Mouse (Mus musculus) cerebellum, adult 2 months (tissue): ENCODE data around the gene Hinfp.

ENCODE experiments used
- CTCF ChIP-seq: fragments of 200-500 bp; IDR thresholded peaks from 2 replicates; pipeline ENCODE4 v1.5.1; 2011; ENCODE audit warnings: low read depth, mild to moderate bottlenecking, control low read depth, low read length, moderate library complexity, borderline replicate concordance; ENCODE audit not compliant: insufficient read depth
- POLR2A ChIP-seq: fragments of 200-500 bp; IDR thresholded peaks from 2 replicates; pipeline ENCODE4 v1.6.1; 2011; ENCODE audit warnings: low read length, control low read depth, borderline replicate concordance; ENCODE audit not compliant: insufficient read depth

DNA sequence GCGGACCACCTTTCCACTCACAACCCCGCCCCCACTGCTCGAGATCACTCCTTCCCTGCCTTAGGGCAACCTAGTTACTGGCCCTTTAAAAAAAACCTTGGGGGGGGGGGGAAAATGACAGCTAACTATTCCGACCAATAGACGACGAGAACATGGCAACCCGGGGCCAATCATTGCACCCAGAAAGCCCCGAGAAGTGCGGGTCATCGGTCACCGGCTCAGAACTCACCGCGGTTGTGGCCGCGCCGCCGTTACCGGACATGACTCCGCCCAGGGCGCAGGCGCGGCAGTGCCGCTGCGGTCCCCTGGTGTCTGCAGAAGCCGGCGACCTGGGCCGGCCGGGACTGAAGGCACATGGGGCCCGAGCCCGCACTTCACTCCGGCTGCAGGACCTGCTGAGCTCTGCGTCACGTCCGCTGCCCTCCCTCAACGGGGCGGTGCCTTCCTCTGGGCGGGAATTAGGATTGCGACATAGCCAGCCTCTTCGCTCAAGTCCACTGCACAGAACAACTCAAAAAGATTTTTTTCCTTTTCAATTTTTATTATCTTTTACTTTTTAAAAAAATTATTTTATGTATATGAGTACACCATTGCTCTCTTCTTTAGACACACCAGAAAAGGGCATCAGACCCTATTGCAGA, 38.4 kb upstream of the Hinfp start, which contains the start of gene Hmbs:
- TF ChIP-seq CTCF (no peak), POLR2A (0 out of 2 replicates have a peak, but pooled peaks have one; percentile 23)
